Mouse (Mus musculus): ENCODE measurements around the gene Plekhj1.

DNA sequence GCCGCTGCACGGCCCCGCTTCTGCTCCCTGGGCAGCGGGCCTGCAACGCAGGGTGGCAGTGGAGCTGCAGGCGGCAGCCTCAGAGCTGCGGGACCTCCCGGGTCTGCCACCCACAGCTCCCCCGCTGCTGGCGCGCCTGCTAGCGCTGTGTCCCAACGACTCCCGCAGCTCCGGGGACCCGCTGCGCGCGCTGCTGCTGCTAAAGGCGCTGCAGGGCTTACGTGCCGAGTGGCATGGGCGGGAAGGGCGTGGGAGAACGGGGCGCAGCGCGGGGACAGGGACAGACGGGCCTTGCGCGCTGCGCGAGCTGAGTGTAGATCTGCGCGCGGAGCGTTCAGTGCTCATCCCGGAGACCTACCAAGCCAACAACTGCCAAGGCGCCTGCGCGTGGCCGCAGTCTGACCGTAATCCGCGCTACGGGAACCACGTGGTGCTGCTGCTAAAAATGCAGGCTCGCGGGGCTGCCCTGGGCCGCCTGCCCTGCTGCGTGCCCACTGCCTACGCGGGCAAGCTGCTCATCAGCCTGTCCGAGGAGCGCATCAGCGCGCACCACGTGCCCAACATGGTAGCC is 8.7 kb upstream of the Plekhj1 start:
- TF ChIP-seq CTCF (conservative IDR thresholded peaks at IDR 0.05; ENCODE audit: insufficient read depth, insufficient read length, low read depth, low read length) (no peak), POLR2A (IDR thresholded peaks at IDR 0.05; ENCODE audit: low read depth, low read length) (peak; percentile 11)
